Mouse (Mus musculus) intestine, embryonic 15.5 days (tissue): ENCODE data around the gene Carm1. TPM values are rescaled to one million over a fixed set of nuclear protein-coding genes. Genes with fewer than 3 reads are reported as not detected.
A peak's percentile ranks its signal among the peaks of the same experiment; 100 is the strongest.

Experiments used
- ATAC-seq: fragments of 200-750 bp; cut with Nextera tagmentation; 2 replicates; pipeline ENCODE4 v1.8.0; 2017; ENCODE audit warnings: moderate TSS enrichment, moderate library complexity
- H3K27ac ChIP-seq: fragments of 300-500 bp; sonication (generic); 2 replicates; pipeline ENCODE4 v1.5.1; 2015; ENCODE audit warnings: mild to moderate bottlenecking, inconsistent platforms
- H3K27me3 ChIP-seq: fragments of 300-500 bp; sonication (generic); replicated peaks from 2 replicates; pipeline ENCODE4 v1.6.1; 2015; ENCODE audit warnings: inconsistent platforms
- H3K36me3 ChIP-seq: fragments of 300-500 bp; sonication (generic); 2 replicates; pipeline ENCODE4 v1.6.1; 2015; ENCODE audit warnings: inconsistent platforms
- H3K4me1 ChIP-seq: fragments of 300-500 bp; sonication (generic); replicated peaks from 2 replicates; pipeline ENCODE4 v1.6.1; 2015; ENCODE audit warnings: inconsistent platforms
- H3K4me2 ChIP-seq: fragments of 300-500 bp; sonication (generic); replicated peaks from 2 replicates; pipeline ENCODE4 v1.6.1; 2015; ENCODE audit warnings: mild to moderate bottlenecking, inconsistent platforms
- H3K4me3 ChIP-seq: fragments of 300-500 bp; sonication (generic); replicated peaks from 2 replicates; pipeline ENCODE4 v1.5.1; 2015; ENCODE audit warnings: inconsistent platforms
- H3K9ac ChIP-seq: fragments of 300-500 bp; sonication (generic); 2 replicates; pipeline ENCODE4 v1.6.1; 2015; ENCODE audit warnings: inconsistent platforms
- H3K9me3 ChIP-seq: fragments of 300-500 bp; sonication (generic); 2 replicates; pipeline ENCODE4 v1.6.1; 2016; ENCODE audit warnings: inconsistent platforms
- WGBS: fragments of 180-500 bp; shearing (Covaris S2); methylation state at CpG from one replicate; pipeline ENCODE4 v1.1.7; 2015; 5-methylcytosine and 5-hydroxymethylcytosine counted together
- microRNA counts: library from miRNA; unstranded; fragments of <30 nt; microRNA quantifications from one replicate; lab custom pipeline; 2016
- polyA plus RNA-seq: library from polyadenylated mRNA; unstranded; fragments of >200 nt; fragmentation: Nextera tagmentation; extraction: Ambion mirVana; gene quantifications from 2 replicates; pipeline ENCODE4 v1.2.1, GENCODE M21; 2015

Gene Carm1
- polyA plus RNA-seq, 1 experiment from 2014 or later: 41.4 TPM

GRCm38 (mm10) chr9:21627145-21627795, 80.6 kb downstream of the Carm1 start:
- no peak overlapping the region for H3K27ac ChIP-seq
- no peak for ATAC-seq
- WGBS: 76% methylated on average over 5 of the region's 5 CpGs

DNA sequence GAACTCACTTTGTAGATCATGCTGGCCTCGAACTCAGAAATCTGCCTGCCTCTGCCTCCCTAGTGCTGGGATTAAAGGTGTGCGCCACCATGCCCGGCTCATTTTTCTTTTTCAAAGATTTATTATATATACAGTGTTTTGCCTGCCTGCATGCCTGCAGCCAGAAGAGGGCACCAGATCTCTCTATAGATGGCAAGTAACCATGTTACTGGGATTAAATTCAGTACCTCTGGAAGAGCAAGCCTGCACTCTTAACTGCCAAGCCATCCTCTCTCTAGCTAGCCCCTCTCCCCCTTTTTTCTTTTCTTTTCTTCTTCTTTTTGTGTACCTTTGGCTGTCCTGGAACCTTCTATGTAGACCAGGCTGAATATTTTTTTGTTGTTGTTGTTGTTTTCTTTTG, 84.0 kb downstream of the Carm1 start:
- no peaks in the 10 kb centered on the region for H3K9me3 ChIP-seq
- ATAC-seq: no peak
- 0 out of 2 replicates have a peak, but pooled peaks cover 2% of the 10 kb centered on the region for H3K4me1 ChIP-seq
- no peak overlapping the region for H3K27ac ChIP-seq
- H3K9ac ChIP-seq: no peak overlapping the region
- peaks cover 25% of the 10 kb centered on the region for H3K36me3 ChIP-seq
- whole genome bisulfite sequencing: 69% methylated on average over 3 of the region's 3 CpGs
- no peak overlapping the region for H3K4me3 ChIP-seq
- H3K27me3 ChIP-seq: no peaks in the 10 kb centered on the region
- H3K4me2 ChIP-seq: no peak overlapping the region

More at GRCm38 (mm10) chr9:21627145-21627795, 80.6 kb downstream of the Carm1 start:
- Histone ChIP-seq H3K9ac (no peak overlapping the region), H3K9me3 (no peaks in the 10 kb centered on the region), H3K4me1 (0 out of 2 replicates have a peak, but pooled peaks cover 2% of the 10 kb centered on the region), H3K4me2 (no peak overlapping the region), H3K36me3 (0 out of 2 replicates have a peak, but pooled peaks cover 4% of the 10 kb centered on the region), H3K27me3 (no peaks in the 10 kb centered on the region), H3K4me3 (no peak overlapping the region)

DNA sequence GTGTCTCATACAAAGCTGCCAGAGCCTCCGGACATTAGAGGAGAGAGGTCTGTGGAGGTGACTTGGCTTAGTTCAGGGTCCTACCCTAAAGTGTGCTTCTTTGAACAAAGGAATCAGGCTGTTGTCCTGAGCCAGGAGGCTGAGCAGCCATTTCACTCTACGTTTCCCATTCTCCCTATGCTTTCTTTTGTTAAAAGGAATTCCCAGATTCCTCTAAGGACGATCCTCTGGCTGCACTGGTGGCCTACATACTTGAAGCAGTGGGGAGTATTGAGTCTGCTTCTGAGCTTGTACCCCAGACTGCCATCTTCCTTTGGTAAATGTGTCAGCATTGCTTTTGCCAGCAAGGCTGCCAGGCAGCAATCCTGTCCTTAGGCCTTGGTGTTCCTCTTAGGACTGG, 86.4 kb downstream of the Carm1 start:
- H3K36me3 ChIP-seq: peaks cover 48% of the 10 kb centered on the region
- ATAC-seq: no peak
- H3K9me3 ChIP-seq: no peaks in the 10 kb centered on the region
- 0 out of 2 replicates have a peak, but pooled peaks cover 2% of the 10 kb centered on the region for H3K4me1 ChIP-seq
- no peak overlapping the region for H3K4me2 ChIP-seq
- 88% methylated on average over 3 of the region's 3 CpGs for WGBS
- H3K4me3 ChIP-seq: no peak overlapping the region
- no peaks in the 10 kb centered on the region for H3K27me3 ChIP-seq
- H3K27ac ChIP-seq: no peak overlapping the region
- no peak overlapping the region for H3K9ac ChIP-seq

- Histone ChIP-seq H3K36me3 (peaks cover 70% of the 10 kb centered on the region), H3K4me2 (no peak overlapping the region), H3K27ac (no peak overlapping the region), H3K27me3 (no peaks in the 10 kb centered on the region), H3K9ac (no peak overlapping the region), H3K9me3 (no peaks in the 10 kb centered on the region), H3K4me1 (no peaks in the 10 kb centered on the region), H3K4me3 (no peak overlapping the region)
- WGBS: 68% methylated on average over 7 of the region's 7 CpGs
- ATAC-seq: no peak
Measured at GRCm38 (mm10) chr9:21635639-21636038, 88.9 kb downstream of the Carm1 start.

DNA sequence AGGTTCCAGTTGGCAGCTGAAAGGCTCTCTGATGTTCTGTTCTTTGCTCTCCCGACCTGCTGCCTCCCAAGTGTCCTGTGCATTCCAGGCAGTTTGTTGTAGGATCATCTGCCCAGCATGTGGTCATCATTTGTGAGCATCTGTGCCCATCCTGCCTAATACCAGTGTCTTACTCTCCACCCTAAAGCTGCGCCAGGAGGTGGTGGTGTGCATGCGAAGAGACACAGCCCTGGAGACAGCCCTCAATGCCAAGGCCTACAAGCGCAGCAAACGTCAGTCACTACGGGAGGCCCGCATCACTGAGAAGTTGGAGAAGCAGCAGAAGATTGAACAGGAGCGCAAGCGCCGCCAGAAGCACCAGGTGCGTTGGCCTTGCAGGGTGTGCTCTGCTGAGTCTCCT, 92.3 kb downstream of the Carm1 start:
- Histone ChIP-seq H3K4me3 (no peak overlapping the region), H3K4me1 (no peaks in the 10 kb centered on the region), H3K27me3 (no peaks in the 10 kb centered on the region), H3K36me3 (peaks cover 92% of the 10 kb centered on the region), H3K9ac (no peak overlapping the region), H3K27ac (no peak overlapping the region), H3K9me3 (no peaks in the 10 kb centered on the region), H3K4me2 (no peak overlapping the region)
- no peak for ATAC-seq
- WGBS: 96% methylated on average over 11 of the region's 11 CpGs

MicroRNAs encoded within 50 kb of the gene (microRNA counts, 519-probe panel; counts per million panel counts)
- 97.1 counts per million, percentile 29 among the panel's probes with 10 or more counts for microRNA mmu-miR-1946b (lab: Ali Mortazavi, UCI)

Other genes starting within 250 kb of the Carm1 start
- gene Ap1m2, start 234.6 kb upstream of the Carm1 start, polyA plus RNA-seq: 106 and 115 TPM in 2 replicates
- 48.1 and 52.0 TPM in 2 replicates for gene Slc44a2, start 226.2 kb upstream of the Carm1 start, polyA plus RNA-seq
- gene Ilf3, start 179.0 kb upstream of the Carm1 start, polyA plus RNA-seq: 143 and 150 TPM in 2 replicates
- 57.0 and 60.5 TPM in 2 replicates for gene Qtrt1, start 135.1 kb upstream of the Carm1 start, polyA plus RNA-seq
- 70.6 and 75.7 TPM in 2 replicates for gene Dnm2, start 122.0 kb upstream of the Carm1 start, polyA plus RNA-seq
- 77.7 and 84.5 TPM in 2 replicates for gene Tmed1, start 36.6 kb upstream of the Carm1 start, polyA plus RNA-seq
- 2.5 and 3.0 TPM in 2 replicates for gene AB124611, start 20.7 kb upstream of the Carm1 start, polyA plus RNA-seq
- gene Timm29, start 45.8 kb downstream of the Carm1 start, polyA plus RNA-seq: 27.3 and 29.3 TPM in 2 replicates
- 25.2 and 34.3 TPM in 2 replicates for gene Yipf2, start 45.9 kb downstream of the Carm1 start, polyA plus RNA-seq
- gene Smarca4, start 69.3 kb downstream of the Carm1 start, polyA plus RNA-seq: 67.0 and 68.6 TPM in 2 replicates
- 76.7 and 81.2 TPM in 2 replicates for gene Ldlr, start 176.6 kb downstream of the Carm1 start, polyA plus RNA-seq
- gene Spc24, start 213.4 kb downstream of the Carm1 start, polyA plus RNA-seq: 94.2 and 107 TPM in 2 replicates